Mouse (Mus musculus): ENCODE results near the gene Olfr368. TPM values are rescaled to one million over a fixed set of nuclear protein-coding genes. Genes with fewer than 3 reads are reported as not detected.

Olfr368 gene
- not detected for polyA plus RNA-seq (2015; fragmentation: Illumina TruSeq; extraction: RNeasy Lipid Tissue Mini Kit (QIAGEN cat#74804); ENCODE audit: low read depth, low replicate concordance)

GRCm38 (mm10) chr2:37326215-37326614, at the start of gene Olfr368:
Gene Olfr368, plus strand, starts transcription at chr2:37326515.

DNA sequence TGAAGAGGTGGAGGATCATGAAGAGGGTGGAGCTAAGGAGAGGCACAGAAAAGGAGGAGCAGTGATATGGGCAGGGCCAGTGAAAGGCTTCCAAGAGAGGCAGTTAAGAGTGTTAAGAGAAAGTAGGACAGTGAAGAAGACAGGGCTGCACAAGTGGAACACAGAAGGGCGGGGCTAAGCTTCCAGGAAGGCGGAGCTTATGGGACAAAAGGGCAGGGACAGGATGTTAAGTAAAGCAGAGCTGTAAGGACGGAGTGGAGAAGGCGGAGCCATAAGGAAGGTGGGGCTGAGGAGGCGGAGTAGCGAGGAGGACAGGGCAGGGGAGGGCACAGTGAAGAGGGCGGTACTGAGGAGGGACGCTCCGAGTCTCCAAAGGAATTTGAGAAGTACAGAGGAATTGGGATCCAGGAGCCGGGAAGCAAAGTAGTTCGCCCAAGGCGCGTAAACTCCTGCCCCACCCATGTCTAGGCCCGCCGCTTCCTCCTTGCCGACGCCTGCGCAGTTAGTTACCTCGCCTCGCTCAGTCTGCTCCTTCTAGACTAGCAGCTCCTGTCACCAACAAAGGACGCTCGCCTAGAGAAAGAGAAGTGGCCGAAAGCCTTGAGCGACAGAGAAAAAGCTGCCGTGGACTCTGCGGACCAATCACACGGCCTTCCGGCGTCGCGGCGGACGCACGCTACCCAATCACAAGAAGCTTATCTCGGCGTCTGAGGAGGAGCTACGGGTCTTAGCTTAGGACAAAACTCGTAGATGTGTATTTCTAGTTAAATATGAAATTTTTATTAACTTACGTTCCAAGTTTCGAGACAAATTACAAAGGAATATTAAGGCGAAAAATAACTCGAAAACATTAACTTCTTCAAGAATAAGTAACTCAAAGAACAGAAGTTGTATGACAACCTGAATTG, 32.6 kb downstream of the Olfr368 start, which contains the start of gene Pdcl:
TSS of gene Pdcl (minus strand) at position 700 of the 908 bp plus-strand sequence.

Other genes with a start within 250 kb of the Olfr368 start
- gene Olfr361, start 237.2 kb upstream of the Olfr368 start, polyA plus RNA-seq (2015; fragmentation: Illumina TruSeq; extraction: RNeasy Lipid Tissue Mini Kit (QIAGEN cat#74804); ENCODE audit: low read depth, low replicate concordance), result not detected
- gene Olfr362, start 208.6 kb upstream of the Olfr368 start, polyA plus RNA-seq (2015; fragmentation: Illumina TruSeq; extraction: RNeasy Lipid Tissue Mini Kit (QIAGEN cat#74804); ENCODE audit: low read depth, low replicate concordance), result not detected
- gene Olfr364-ps1, start 187.2 kb upstream of the Olfr368 start, polyA plus RNA-seq (2015; fragmentation: Illumina TruSeq; extraction: RNeasy Lipid Tissue Mini Kit (QIAGEN cat#74804); ENCODE audit: low read depth, low replicate concordance), result not detected
- not detected for gene Olfr365, start 138.3 kb upstream of the Olfr368 start, polyA plus RNA-seq (2015; fragmentation: Illumina TruSeq; extraction: RNeasy Lipid Tissue Mini Kit (QIAGEN cat#74804); ENCODE audit: low read depth, low replicate concordance)
- not detected for gene Olfr366, start 114.9 kb upstream of the Olfr368 start, polyA plus RNA-seq (2015; fragmentation: Illumina TruSeq; extraction: RNeasy Lipid Tissue Mini Kit (QIAGEN cat#74804); ENCODE audit: low read depth, low replicate concordance)
- gene Pdcl, start 32.8 kb downstream of the Olfr368 start, polyA plus RNA-seq (2015; fragmentation: Illumina TruSeq; extraction: RNeasy Lipid Tissue Mini Kit (QIAGEN cat#74804); ENCODE audit: low read depth, low replicate concordance), result 30.4 TPM
- gene Rc3h2, start 96.4 kb downstream of the Olfr368 start, polyA plus RNA-seq (2015; fragmentation: Illumina TruSeq; extraction: RNeasy Lipid Tissue Mini Kit (QIAGEN cat#74804); ENCODE audit: low read depth, low replicate concordance), result 21.8 TPM
- 9.5 TPM for gene Zbtb26, start 116.6 kb downstream of the Olfr368 start, polyA plus RNA-seq (2015; fragmentation: Illumina TruSeq; extraction: RNeasy Lipid Tissue Mini Kit (QIAGEN cat#74804); ENCODE audit: low read depth, low replicate concordance)
- gene Zbtb6, start 116.7 kb downstream of the Olfr368 start, polyA plus RNA-seq (2015; fragmentation: Illumina TruSeq; extraction: RNeasy Lipid Tissue Mini Kit (QIAGEN cat#74804); ENCODE audit: low read depth, low replicate concordance), result 11.6 TPM
- gene Rabgap1, start 116.8 kb downstream of the Olfr368 start, polyA plus RNA-seq (2015; fragmentation: Illumina TruSeq; extraction: RNeasy Lipid Tissue Mini Kit (QIAGEN cat#74804); ENCODE audit: low read depth, low replicate concordance), result 45.6 TPM
- gene Gpr21, start 189.8 kb downstream of the Olfr368 start, polyA plus RNA-seq (2015; fragmentation: Illumina TruSeq; extraction: RNeasy Lipid Tissue Mini Kit (QIAGEN cat#74804); ENCODE audit: low read depth, low replicate concordance), result 2.9 TPM